Comparison of ENCODE assay signal across 7 mouse cellular contexts in genomic region chrX:152151709-152152108, GRCm38 (mm10). TPM values are rescaled to one million over a fixed set of nuclear protein-coding genes. Genes with fewer than 3 reads are reported as not detected.
DNase-seq lines count a peak whose midpoint lies in the region.

No protein-coding gene starts in this region.

- DNase-seq in right cerebral cortex, postnatal 10 days (ENCODE audit: low spot score in 2 of 2), result peak; percentile 43 to 60
- no peak for DNase-seq in right cerebral cortex, adult 18-20 months
- peak; percentile 25 for DNase-seq in T-cell, adult 2 months (ENCODE audit: low spot score)
- DNase-seq in cerebellum, postnatal 25 days, result peak; percentile 56 to 77
- DNase-seq in heart, postnatal 25 days (ENCODE audit: low spot score), result peak; percentile 12
- DNase-seq in lung, adult 18-20 months, result peak; percentile 25 to 58
- DNase-seq in retina, embryonic 14.5 days (ENCODE audit: low spot score), result peak; percentile 81

- intact Hi-C loops in heart, postnatal 25 days (cut with DNase I), result loop anchor here (2.0 to 5.0 kb wide), 2 partner anchors 21 to 204 kb away; no protein-coding TSS in a partner anchor

RNA-seq across cellular contexts. Expression of gene Iqsec2, which starts 7.6 kb away (rescaled TPM):
- total RNA-seq in heart, postnatal 25 days (2021), result 10 to 100 TPM; 80.6 to 80.7 TPM
